Mouse (Mus musculus) c-Kit-positive CD71-positive TER-119-positive erythroid progenitor cells, embryonic 14.5 days (primary cell): Measurements from ENCODE around the gene Lrrc28.
"Not testable (repeated sequence)": the region's sequence is repeated elsewhere in the genome, so short reads cannot be mapped to it uniquely, and the experiment has no call there.

Source experiments
- DNase-seq: peaks from one replicate; pipeline ENCODE4 v3.0.0-alpha.2; 2013; ENCODE audit warnings: low spot score

The Lrrc28 gene

DNA sequence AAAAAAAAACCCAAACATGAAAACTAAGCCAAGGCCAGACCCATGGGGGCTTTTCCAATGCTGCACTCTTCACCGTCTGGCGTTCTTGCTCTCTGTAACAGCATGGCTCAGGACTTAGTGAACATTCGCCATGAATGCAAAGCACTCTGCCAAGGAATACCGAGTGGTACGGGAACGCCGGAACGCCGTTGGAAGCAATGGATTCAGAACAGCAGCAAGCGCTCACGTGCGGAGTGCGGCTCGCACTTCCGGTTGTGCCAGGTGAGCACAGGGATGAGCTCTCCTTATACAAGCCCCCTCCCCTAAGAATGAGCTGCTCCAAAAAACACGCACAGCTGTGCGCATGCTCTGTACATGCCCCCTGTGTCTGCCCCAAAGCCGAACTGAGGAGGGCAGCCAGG lies 116.2 kb downstream of the Lrrc28 start:
- DNase-seq: no peak

DNA sequence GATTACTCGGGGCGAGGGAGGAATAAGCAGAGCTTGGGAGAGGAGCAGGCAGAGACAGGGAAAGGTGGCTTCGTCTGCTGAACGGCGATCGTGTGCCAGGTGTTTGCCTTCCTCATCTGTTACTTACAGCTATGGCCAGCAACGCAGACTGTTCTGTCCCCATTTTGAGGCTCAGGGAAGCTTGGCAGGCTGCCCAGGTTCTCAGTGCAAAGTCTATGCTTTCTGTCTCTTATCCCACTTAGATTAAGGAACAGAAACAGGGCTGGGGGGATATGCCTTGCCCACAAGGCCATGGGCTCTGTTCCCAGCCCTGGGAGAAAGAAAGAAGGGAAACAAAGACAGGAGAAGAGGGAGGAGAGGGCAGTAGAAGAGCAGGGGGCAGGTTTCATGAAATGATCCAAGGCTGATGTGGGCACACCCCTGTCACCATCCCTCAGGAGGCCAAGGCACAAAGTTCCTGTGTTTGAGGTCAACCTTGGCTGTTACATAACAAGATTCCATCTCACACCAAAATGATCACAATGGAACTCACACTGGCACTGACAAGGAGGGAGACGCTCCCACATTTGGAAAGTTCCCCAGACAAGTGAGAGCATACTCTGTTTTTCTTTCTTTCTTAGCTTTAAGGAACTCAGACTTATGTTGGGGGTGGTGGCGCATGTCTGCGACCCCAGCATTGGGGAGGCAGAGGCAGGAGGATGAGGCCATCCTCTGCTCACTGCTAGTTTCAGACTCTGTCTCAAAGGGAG lies 116.8 kb downstream of the Lrrc28 start:
- DNase-seq: no peak

DNA sequence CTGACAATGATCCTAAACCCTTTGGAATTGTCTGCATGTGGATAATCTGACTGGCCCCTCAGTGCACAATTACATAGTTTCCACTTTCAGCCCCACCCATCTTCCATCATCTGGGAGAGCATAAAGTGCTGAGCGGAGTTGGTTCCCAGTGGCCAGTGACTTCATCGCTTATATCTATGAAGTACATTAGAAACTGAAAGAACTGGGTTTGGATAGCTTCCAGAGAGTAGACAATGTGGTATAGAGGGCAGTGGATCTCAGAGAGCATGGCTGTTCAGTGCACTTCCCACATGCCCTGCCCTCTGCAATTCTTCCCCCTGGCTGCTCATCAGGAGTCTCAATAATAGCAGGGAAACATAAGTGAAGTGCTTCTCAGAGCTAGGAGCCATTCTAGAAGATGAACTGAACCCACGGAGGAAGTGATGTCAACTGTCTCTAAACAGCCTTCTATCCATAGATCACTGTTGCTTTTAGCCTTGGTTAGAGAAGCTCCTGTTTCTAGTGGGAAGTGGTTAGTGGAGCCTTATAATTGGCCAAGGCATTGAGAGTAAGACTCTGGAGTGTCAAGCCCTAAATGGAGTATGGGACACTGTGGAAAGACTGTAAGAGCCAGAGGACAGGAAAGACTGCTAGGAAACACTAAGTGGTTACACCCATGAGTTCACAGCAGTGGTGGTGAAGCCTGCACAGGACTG lies 119.0 kb downstream of the Lrrc28 start:
- DNase-seq: no peak

DNA sequence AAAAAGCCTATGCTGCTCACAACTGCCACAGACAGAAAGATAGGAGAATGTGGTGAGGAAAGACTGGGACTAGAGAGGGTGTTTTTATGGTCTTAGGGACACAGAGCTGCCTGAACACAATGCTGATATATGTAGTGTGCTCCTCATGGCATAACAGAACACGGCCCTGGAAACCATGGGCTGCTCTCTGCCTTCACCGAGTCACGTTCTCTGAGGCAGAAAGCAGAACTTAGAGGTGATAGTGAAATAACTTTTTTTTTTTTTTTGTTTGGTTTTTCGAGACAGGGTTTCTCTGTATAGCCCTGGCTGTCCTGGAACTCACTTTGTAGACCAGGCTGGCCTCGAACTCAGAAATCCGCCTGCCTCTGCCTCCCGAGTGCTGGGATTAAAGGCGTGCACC lies 121.0 kb downstream of the Lrrc28 start:
- not testable (repeated sequence) for DNase-seq

DNA sequence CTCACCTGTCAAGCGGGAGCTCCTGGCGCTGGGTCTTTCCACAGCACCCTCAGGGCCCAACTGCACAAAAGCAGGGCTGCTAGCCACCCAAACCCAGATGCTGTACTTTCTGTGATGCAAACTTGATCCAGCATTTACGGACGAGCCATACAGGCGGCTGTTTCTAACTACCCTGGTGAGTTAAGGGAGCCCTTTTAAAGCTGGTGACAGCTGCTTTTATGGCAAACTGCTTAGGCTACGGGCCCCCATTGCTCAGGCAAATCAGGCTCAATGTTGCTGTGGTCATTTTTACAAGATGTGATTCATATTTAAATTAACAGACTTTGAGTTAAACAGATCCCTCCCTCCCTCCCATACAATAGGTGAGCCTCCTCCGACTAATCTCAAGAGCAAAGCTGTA lies 121.7 kb downstream of the Lrrc28 start:
- DNase-seq: no peak

DNA sequence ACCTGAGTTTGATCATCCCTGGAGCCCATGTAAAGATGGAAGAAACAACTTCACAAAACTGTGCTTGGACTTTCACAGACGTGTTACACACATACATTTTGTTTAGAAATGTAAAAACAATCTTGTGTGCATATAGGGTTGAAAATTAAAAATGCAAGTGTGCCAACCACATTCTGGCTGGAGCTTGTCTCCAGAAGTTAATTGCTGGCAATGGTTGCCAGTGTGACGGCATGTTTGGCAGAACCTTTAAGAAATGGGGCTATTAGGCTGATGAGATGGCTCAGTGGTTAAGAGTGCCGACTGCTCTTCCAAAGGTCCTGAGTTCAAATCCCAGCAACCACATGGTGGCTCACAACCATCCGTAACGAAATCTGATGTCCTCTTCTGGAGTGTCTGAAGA lies 123.3 kb downstream of the Lrrc28 start:
- DNase-seq: not testable (repeated sequence)

DNA sequence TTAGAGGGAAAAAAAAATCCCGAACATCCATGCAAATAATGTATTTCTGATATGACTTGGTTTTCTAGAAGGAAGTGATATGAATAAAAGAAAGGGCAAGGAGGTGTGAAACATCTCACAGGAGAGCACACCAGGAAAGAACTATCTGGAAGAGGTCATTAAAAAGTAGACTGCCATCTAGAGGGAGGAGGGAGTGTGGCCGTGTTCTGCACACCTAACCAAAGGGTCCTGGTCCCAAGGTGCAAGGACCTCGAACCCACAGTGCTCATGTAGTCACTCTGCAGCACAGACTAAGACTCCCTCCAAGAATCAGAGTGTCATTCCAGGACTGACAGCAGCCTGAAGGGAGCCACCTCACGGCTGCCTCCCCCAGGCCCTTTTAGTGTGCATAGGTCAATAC lies 124.1 kb downstream of the Lrrc28 start:
- DNase-seq: no peak

DNA sequence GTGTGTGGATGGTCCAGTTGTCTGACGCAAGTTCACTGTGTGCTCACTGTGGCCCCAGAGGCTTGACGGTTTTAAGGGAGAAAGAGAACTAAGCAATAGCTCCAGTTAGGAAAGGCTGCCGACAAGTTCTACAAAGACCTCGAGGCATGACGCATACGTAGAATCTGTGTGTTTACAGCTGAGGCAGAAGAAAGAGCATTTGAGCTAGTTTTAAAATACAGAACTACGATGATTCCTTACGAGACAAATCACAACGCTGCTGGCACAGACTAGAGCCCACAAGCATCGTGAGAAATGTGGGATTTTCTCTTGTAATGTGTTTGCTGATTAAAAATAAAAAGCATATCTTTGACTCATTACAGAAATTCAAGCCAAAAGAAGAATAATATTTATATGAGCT lies 125.1 kb downstream of the Lrrc28 start:
- no peak for DNase-seq

DNA sequence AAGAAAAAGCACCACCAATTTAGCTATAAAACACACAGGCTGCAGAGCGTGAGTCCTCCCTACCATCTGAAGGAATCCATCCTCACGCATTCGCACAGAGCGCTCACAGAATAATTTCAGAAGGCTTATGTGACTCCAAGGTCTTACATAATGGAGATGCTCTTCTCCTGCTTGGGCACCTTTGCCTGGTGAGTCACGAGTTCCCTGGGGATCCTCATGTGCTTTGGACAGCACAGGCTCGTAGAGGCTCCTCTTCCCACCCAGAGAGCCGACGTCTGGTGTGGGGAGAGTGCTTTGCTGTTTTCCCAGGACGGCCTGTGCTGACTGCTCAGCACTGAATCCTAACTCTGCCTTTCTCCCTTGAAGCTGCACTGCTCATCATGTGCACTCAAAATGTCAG lies 129.4 kb downstream of the Lrrc28 start:
- DNase-seq: no peak

DNA sequence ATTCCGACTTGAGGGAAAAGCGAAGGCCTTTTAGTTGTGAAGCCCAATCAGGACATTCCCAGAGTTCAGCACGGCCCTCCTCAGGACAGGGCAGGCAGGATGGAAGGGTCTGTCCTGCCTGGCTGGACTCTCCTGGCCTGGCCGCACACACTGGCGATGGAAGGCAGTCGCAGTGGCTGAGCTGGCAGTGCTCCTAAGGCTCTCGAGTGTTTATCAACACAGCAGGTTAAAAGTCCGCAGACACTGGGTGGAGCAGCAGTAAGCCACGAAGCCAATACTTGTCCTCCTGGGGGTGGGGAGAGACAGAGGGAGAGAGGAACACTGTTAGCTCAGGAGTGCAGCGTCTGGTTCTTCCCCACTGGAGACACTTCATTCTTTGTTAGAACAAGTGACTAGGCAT lies 130.2 kb downstream of the Lrrc28 start:
- no peak for DNase-seq

DNA sequence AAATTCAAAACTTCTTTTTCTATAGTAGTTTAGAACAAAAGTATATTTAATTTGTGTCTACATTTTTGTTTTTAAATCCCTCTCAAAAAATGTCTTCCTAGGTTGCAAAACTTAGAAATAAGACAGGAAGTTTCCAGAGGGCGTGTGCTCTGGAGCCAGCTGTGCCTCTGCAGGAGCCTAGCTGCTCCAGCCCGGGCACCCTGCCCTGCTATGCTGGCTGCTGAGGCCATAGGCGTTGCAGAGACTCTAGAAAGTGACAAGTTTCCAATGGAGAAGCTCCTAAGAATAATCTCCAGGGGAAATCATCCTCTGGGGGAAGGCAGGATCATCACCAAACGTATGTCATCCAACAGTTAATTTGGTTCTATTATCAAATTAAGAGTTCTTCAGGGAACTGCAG lies 130.7 kb downstream of the Lrrc28 start:
- no peak for DNase-seq

DNA sequence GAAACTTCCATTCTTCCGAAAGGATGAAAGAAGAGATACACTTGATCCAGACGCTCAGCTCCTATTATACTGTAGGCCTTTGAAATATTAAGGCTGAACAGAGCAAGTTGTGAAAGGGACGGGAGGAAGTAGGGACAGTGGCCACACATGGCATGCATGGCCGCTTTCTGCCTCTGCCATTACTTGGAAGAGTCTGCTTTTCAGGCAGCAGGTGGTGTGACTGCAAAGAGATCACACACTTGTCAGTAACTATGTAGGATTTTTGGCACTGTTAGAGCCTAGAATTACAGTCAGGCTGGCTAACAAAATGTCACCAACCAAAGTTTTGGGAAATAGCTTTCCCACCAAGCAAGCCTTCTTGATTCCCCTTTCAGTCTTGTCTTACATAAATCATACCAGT lies 131.4 kb downstream of the Lrrc28 start:
- DNase-seq: no peak

DNA sequence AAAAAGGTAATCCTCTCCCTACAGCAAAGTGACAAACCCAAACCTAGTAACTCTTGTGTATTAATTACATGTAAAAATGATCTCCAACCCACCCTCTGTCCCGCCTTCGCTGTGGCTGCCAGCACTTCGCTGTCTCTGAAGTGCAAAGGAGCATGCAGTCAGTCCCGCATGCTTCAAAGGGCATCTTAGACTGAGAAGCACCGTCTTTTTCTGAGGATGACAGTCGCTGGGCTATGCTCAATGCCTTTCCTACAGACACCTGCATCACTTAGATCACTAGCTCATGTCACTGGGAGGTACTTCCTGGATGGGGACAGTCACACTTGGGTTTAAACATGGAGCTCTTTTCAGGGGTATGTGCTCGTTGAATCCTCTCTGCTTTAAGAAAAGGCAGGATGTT lies 133.5 kb downstream of the Lrrc28 start:
- DNase-seq: no peak

DNA sequence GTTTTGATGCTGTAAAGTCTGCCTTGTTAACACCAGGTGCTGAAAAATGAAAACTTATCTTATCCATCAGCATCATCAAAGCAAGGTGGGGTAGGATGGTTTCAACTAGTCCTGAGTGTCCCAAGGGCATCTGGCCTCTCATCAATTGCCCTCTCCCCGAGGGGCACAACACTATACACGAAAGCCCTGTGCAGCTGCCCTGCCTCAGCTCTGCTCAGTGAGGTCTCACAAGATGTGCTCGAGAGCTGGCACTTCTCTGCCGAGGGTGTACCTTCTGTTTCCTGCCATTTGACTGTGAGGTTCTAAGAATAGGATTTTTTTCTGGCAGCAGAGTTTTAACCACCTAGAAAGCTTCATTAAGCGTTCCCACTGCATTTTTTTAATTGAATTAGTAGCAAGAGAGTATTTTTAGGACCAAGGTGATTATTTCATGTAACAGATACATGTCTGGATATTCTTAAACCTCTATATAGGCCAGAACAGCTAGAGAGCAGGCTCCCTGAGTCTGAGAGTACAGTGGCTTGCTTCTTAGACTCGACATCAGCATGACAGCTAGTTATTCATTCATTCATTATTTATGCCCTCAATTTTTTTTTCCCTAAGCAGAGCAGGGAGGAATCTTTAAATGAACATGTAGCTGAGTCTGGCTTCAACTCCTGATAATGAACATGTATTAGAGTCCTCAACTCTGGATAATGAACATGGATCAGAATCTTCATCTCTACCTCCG lies 141.6 kb downstream of the Lrrc28 start:
- DNase-seq: no peak

DNA sequence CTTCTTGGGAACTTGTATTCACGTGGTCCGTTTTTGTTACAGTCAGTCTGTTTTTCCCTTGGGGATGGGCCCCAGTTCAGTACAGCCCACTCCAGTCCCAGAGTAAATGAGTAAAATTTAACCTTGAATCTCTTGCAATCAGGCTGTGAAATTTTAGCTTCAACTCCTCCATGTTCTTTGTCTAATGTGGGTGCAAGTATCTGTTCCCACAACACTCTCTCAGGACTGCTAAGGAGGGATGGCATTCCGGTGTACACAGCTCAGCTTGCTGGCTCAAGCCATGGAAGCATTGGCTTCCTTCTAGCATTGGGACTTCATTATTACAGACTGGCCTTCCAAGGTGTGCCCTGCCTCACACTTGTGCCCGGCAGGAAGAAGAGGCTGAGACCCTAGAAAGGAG lies 142.4 kb downstream of the Lrrc28 start:
- DNase-seq: no peak

DNA sequence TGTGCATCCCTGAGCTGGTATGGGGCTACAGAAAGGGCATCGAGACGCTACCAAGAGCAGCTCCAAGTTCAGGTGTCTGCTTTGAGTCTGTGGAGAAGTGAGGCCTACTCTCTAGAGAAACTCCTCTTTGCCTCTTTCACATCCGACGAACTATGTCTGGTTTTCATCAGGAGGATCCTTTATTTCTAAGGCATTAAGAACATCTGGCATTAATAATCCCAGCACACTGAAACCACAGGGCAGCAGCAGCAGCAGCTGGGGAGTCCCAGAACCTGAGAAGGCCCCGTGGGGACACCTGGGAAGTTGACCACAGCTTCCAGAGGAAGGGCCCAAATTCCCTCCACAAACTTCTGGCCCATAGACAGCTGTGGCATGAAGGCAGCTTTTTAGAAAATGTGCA lies 144.2 kb downstream of the Lrrc28 start:
- DNase-seq: no peak

DNA sequence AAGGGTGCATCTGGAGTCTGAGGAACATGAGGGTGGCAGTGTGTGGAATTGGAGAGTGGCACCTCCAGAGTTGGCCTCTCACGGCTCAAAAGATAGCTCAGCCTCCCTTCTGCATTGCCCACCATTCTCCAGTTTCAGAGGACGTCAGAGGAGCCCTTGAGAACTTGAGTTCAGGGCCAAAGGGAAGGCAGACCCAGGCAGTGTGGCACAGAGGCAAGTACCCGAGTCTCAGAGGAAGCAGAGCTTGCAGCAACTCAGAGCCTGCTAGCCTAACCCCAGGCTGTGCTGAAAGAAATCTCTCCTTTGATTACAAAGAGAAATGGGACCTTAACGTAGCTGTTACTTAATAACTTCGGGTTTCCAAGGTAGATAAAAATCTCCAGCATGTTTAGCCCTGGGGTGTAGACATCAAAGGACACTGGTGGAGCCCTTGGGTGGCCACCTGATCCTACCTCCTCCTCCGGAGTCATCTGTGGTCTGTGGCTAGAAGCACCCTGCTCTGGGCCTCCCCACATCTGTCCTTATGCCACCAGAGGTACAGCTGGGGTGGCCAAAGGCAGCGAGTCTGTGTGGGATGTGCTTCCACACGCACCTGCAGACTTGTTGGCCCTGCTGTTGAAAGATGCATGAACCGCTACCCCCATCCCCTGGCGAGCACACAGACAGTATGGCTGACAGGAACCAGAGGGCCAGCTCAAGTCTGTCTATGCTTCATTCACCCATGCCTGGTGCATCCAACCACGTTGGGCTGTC lies 144.8 kb downstream of the Lrrc28 start:
- DNase-seq: no peak

DNA sequence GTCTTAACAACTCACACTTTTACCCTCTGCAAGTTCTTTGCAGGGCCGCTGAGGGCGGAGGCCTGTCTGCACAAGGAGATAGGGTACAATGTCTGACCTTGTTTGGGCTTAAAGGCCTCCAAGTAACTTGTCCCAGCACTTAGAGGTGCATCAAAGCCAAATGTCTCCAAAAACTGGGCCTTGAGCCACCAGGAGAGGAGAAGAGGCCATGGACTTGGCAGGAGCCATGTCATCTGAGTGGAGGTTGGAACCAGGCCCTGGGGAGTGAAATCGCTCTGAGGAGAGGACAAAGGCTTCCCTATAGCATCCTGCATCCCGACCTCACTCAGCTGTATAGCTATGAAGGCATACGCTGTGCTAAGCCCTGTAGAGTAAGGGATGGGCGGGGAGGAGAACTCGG lies 145.6 kb downstream of the Lrrc28 start:
- no peak for DNase-seq

DNA sequence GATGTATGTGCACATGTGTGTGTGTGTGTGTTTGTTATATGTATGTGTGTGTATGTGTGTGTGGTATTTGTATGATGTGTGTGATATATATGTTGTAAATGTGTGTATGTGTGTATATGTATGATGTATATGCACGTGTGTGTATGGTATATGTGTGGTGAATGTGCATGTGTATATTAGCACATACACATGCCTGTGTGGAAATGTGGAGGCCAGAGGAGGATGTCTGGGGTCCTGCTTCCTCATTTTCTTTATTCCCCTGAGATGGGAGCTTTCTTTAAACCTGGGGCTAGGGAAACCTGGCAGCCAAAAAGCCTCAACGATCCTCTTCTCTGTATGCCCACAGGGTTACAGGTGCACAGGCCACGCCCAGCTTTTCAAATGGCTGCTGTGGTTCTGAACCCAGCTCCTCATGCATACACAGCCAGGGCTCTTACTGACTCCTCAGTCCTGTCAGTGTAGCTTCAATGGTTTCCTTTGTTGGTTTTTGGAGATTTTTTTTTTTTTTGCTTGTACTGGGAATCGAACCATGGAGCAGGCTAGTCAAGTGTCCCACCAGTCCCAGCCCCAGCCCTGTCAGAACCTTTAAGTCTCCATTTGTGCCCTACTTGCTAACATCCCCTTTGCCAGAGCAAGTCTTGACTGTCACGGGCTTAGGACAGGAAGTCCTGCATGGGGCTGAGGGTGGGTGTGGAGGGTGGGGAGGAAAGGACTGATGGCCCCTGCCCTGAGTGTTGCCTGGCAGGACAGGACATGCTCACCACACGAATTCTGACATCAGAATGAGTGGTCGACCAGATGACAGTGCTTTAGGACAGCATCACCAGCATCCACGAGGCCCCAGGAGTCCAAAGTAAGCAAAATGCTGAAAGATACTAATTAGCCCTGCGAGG lies 151.0 kb downstream of the Lrrc28 start:
- no peak for DNase-seq

DNA sequence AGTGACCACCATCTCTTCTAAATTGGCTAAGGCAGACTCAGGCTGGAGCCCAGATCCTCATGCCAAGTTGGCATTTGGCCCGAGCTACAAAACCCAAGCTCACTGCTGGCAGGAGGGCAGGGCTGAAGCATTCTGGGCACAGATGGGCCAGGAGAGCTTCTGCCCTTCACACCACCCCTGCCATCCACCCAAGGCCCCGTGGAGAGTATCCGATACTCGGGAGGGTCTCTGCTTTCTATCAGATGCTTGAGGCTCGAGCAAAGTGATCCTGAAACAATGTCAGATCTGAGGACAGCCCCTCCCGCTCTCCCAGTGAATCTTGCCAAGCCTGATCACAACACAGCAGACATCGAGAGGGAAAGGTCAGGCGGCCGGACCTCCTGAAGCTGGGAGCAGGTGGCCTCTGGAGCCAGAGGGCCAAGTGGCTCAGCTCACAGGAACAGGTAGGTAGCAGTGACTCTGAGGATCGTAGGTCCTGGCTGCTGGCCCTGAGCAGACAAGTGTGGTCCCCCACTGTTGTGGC lies 157.1 kb downstream of the Lrrc28 start:
- DNase-seq: no peak
